Mouse (Mus musculus): ENCODE data around the gene Rnf2. TPM values are rescaled to one million over a fixed set of nuclear protein-coding genes. Genes with fewer than 3 reads are reported as not detected.
"Not testable (repeated sequence)": the region's sequence is repeated elsewhere in the genome, so short reads cannot be mapped to it uniquely, and the experiment has no call there.

Gene Rnf2
- polyA plus RNA-seq, 1 experiment from 2014 or later: 111 TPM

DNA sequence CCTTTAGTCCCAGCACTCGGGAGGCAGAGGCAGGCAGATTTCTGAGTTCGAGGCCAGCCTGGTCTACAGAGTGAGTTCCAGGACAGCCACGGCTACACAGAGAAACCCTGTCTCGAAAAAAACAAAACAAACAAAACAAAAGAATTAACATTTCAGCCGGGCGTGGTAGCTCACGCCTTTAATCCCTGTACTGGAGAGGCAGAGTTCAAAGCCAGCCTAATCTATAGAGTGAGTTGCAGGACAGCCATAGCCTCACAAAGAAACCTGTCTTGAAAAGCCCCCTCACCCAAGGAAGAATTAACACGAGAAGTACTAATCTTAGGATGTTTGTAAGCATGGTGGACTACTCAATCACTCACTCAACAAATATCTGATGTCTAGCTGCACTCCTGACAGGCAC, 28.4 kb downstream of the Rnf2 start:
- H3K27me3 ChIP-seq; H3K27ac ChIP-seq (replicated peaks); H3K9me3 ChIP-seq; ATAC-seq (replicated peaks); H3K4me1 ChIP-seq; H3K9ac ChIP-seq (replicated peaks); H3K4me3 ChIP-seq; H3K4me2 ChIP-seq (replicated peaks): not testable (repeated sequence)
- H3K36me3 ChIP-seq: peaks cover 64% of the 10 kb centered on the region
- 88% methylated on average over 8 of the region's 8 CpGs for WGBS

DNA sequence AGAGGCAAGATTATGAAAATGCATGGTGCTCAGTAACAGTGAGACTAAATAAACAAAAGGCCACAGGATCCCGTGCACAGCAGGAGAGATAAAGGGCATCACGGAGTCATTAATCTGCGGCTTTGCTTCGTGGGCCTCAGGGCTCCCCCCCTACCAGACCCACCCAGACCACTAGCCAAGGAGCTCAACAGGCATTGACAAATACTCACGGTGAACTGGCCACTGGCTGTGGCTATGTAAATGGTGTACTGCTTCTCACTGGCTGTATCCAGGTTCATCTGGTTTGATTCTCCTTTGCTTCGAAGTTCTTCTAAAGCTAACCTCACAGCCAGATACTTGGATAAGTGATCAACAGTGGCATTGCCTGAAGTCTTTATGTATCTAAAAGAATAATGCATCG, 29.3 kb downstream of the Rnf2 start:
- Histone ChIP-seq H3K4me3 (no peak overlapping the region), H3K36me3 (peaks cover 56% of the 10 kb centered on the region), H3K9ac (replicated peaks) (no peak overlapping the region), H3K4me2 (replicated peaks) (no peak overlapping the region), H3K27me3 (no peaks in the 10 kb centered on the region), H3K27ac (replicated peaks) (no peak overlapping the region), H3K4me1 (no peaks in the 10 kb centered on the region), H3K9me3 (no peaks in the 10 kb centered on the region)
- no peak for ATAC-seq (replicated peaks)
- WGBS: 55% methylated on average over 7 of the region's 7 CpGs

DNA sequence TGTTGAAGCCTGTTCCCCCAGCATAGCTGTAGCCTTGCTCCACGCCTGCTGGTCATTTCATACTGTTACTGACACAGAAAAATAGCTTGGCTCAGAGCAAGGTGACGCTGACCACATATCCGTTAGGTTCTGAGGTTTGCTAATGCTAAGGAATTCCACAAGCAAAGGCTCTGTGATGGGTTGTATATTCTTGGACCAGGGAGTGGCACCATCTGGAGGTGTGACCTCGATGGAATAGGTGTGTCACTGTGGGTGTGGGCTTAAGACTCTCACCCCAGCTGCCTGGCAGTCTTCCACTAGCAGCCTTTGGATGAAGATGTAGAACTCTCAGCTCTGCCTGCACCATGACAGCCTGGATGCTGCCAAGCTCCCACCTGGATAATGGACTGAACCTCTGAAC, 34.2 kb downstream of the Rnf2 start:
- WGBS: 86% methylated on average over 4 of the region's 4 CpGs
- Histone ChIP-seq H3K4me1 (no peaks in the 10 kb centered on the region), H3K27me3 (no peaks in the 10 kb centered on the region)

DNA sequence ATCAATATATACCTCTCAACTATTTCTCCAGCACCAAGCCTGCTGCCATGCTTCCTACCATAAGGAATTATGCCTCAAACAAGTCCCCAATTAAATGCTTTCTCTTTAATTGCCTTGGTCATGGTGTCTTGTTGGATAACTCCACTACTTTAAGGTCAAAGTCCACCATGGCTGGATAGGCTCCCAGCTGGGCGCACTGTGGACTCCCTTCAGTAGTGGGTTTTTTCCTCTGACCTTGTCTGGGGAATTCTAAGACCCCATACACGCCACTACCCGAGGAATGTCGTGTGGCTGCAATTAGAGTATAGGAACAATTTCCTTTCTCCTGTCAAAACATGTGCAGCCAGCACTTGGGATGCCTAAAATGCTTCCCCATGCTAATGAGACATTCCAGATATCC, 35.8 kb downstream of the Rnf2 start:
- Histone ChIP-seq H3K27ac (replicated peaks) (no peak overlapping the region), H3K4me2 (replicated peaks) (no peak overlapping the region), H3K9me3 (no peaks in the 10 kb centered on the region), H3K4me3 (no peak overlapping the region), H3K9ac (replicated peaks) (no peak overlapping the region), H3K36me3 (peaks cover 15% of the 10 kb centered on the region), H3K4me1 (no peaks in the 10 kb centered on the region), H3K27me3 (no peaks in the 10 kb centered on the region)
- no peak for ATAC-seq (replicated peaks)
- 61% methylated on average over 4 of the region's 4 CpGs for WGBS

More for the DNA sequence above, 34.2 kb downstream of the Rnf2 start:
- no peak overlapping the region for H3K27ac ChIP-seq (replicated peaks)
- no peak; the same call in 1 of the 2 replicates for ATAC-seq (replicated peaks)
- peaks cover 18% of the 10 kb centered on the region for H3K36me3 ChIP-seq
- H3K4me3 ChIP-seq: no peak overlapping the region
- no peak overlapping the region for H3K9ac ChIP-seq (replicated peaks)
- H3K4me2 ChIP-seq (replicated peaks): no peak overlapping the region
- no peaks in the 10 kb centered on the region for H3K9me3 ChIP-seq

DNA sequence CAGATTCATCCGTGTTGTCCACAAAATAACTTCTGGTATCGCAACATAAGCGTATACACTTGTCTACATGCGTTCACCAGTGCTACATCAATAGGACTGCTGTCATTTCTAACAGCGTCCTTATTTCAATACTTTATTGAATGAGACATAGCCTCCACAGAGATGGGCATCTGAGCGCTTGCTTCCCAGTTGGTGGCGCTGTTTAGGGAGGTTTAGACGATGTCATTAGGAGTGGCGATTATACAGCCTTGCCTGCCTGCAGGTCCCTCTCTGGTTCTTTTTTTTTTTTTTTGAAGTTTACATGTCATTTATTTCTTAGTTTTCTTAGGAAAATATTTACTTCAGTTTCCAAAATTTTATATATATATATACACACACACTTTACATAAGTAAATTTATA, 39.5 kb downstream of the Rnf2 start:
- Histone ChIP-seq H3K36me3 (peaks cover 37% of the 10 kb centered on the region), H3K27ac (replicated peaks) (no peak overlapping the region), H3K9me3 (no peaks in the 10 kb centered on the region), H3K4me2 (replicated peaks) (no peak overlapping the region), H3K4me3 (no peak overlapping the region), H3K27me3 (no peaks in the 10 kb centered on the region), H3K9ac (replicated peaks) (no peak overlapping the region), H3K4me1 (no peaks in the 10 kb centered on the region)
- ATAC-seq (replicated peaks): no peak
- 81% methylated on average over 9 of the region's 9 CpGs for WGBS

DNA sequence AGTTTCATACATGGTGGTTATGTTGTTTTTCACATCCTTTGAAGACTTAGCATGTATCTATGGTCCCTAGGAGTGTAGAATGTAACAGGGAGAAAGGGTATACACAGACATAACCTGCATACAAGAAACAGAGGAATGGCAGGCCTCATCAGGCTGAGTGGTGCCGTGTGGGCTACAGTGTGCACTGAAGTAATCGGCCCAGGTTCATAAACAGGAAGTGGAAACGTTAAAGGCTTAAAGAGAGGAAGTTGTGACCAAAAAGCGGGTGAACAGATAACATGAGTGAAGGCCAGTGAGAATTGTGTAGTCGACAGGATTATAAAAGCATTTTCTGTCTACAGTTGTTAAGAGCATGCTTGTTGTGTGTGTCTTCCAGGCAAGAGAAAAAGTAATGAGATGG, 43.7 kb downstream of the Rnf2 start:
- H3K9ac ChIP-seq (replicated peaks): no peak overlapping the region
- no peak overlapping the region for H3K4me3 ChIP-seq
- 92% methylated on average over 5 of the region's 5 CpGs for WGBS
- no peaks in the 10 kb centered on the region for H3K9me3 ChIP-seq
- ATAC-seq (replicated peaks): no peak
- H3K4me1 ChIP-seq: no peaks in the 10 kb centered on the region
- no peaks in the 10 kb centered on the region for H3K27me3 ChIP-seq
- peaks cover 62% of the 10 kb centered on the region for H3K36me3 ChIP-seq
- H3K27ac ChIP-seq (replicated peaks): no peak overlapping the region
- no peak overlapping the region for H3K4me2 ChIP-seq (replicated peaks)

DNA sequence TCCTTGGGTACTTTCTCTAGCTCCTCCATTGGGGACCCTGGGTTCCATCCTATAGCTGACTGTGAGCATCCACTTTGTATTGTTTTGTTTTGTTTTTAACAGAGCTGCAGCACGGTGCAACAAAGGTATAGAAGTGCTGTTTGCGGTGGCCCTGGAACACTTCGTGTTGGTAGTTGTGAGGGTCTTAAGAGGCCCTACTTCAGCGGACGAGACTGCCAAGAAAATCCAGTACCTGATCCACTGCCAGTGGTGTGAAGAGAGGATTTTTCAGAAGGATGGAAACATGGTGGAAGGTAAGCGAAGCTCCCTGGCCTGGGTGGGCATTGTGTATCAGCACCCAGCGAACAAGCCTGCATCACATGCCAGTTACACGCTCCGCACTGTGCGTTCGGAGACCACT, 48.8 kb downstream of the Rnf2 start:
- Histone ChIP-seq H3K4me2 (replicated peaks) (no peak overlapping the region), H3K4me1 (no peaks in the 10 kb centered on the region), H3K27me3 (no peaks in the 10 kb centered on the region), H3K4me3 (no peak overlapping the region), H3K27ac (replicated peaks) (no peak overlapping the region), H3K36me3 (peaks cover 65% of the 10 kb centered on the region), H3K9ac (replicated peaks) (no peak overlapping the region), H3K9me3 (no peaks in the 10 kb centered on the region)
- no peak for ATAC-seq (replicated peaks)
- 95% methylated on average over 11 of the region's 11 CpGs for WGBS

DNA sequence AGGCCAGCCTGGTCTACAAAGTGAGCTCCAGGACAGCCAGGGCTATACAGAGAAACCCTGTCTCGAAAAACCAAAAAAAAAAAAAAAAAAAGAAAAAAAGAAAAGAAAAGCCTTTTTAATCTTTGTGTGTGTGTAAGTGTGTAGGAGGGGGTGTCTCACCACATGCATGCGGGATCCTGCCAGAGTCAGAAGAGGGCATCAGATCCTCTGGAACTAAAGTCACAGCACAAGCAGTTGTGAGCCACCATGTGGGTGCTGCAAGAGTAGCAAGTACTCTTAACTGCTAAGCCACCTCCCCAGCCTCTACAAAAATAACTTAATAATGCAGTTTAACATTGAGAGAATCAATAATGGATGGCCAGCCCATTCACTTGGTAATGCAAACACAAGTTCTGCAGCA, 49.9 kb downstream of the Rnf2 start:
- 100% methylated on average over 2 of the region's 2 CpGs for WGBS
- Histone ChIP-seq H3K9ac (replicated peaks) (no peak overlapping the region), H3K9me3 (no peaks in the 10 kb centered on the region), H3K4me3 (no peak overlapping the region), H3K36me3 (peaks cover 66% of the 10 kb centered on the region), H3K27me3 (no peaks in the 10 kb centered on the region), H3K4me1 (no peaks in the 10 kb centered on the region), H3K4me2 (replicated peaks) (no peak overlapping the region), H3K27ac (replicated peaks) (no peak overlapping the region)
- no peak for ATAC-seq (replicated peaks)

DNA sequence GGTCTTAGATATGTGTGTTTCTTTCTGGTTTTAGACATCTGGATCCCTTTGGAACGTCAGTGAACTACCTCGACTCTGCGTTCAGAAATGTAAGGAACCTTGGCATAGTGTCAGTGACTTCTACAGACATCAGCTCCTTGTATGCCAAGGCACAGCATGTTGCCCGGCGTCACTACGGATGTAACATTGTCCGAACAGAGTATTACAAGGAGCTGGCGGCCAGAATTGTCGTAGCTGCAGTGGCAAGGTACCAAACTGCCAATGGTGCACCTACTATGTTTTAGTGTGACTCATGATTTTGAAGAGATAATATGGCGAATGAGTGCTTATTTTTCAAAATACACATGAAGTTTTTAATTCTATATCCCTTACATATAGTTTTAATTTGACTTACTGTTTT, 50.9 kb downstream of the Rnf2 start:
- Histone ChIP-seq H3K4me2 (replicated peaks) (no peak overlapping the region), H3K27ac (replicated peaks) (no peak overlapping the region), H3K4me3 (no peak overlapping the region), H3K36me3 (peaks cover 74% of the 10 kb centered on the region), H3K4me1 (no peaks in the 10 kb centered on the region), H3K9me3 (no peaks in the 10 kb centered on the region), H3K9ac (replicated peaks) (no peak overlapping the region), H3K27me3 (no peaks in the 10 kb centered on the region)
- no peak for ATAC-seq (replicated peaks)
- 93% methylated on average over 10 of the region's 10 CpGs for WGBS

DNA sequence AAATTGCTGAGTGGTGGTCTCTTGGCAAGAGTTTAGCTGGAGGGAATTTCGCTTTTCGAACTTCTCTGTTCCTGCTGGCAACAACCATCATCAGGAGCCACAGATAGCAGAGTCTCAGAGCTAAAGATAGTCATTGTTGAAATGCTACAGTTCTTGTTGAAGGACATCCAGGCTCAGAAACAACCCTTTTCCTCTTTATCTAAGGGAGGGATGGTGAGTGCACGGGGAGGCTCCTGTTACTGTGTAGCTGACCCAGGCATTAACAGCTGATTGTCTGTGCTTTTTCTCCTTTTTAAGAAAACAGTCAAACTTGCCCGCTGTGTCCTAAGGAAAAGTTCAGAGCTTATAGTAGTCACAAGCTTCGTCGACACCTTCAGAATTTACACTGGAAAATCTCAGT, 65.3 kb downstream of the Rnf2 start:
- Histone ChIP-seq H3K27me3 (no peaks in the 10 kb centered on the region), H3K9ac (replicated peaks) (no peak overlapping the region), H3K9me3 (no peaks in the 10 kb centered on the region), H3K4me1 (peaks cover under 1% of the 10 kb centered on the region; the same call in 1 of the 2 replicates), H3K36me3 (peaks cover 54% of the 10 kb centered on the region), H3K4me2 (replicated peaks) (no peak overlapping the region), H3K4me3 (no peak overlapping the region), H3K27ac (replicated peaks) (no peak overlapping the region)
- 92% methylated on average over 6 of the region's 6 CpGs for WGBS
- ATAC-seq (replicated peaks): no peak

DNA sequence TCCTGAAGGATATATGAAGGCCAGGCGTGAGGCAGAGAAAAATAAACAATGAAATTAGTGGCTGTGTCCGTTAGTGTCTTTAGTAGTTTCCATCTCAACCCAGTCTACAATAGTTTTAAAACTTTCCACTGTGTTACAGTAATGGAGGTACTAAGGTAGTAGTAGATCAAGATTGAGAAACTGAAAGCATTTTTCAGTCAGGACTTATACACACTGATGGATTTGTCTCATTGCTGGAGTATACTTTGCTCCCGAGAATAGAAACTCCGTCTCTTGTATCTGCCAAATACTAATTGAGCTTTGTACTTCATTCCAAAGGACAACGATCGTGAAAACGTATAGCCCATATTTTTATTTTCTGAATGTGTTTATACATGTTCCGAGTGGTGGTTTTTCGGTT, 71.4 kb downstream of the Rnf2 start:
- 35% methylated on average over 9 of the region's 9 CpGs for WGBS
- no peak for ATAC-seq (replicated peaks)
- H3K4me3 ChIP-seq: peak overlapping the region; percentile 98
- no peaks in the 10 kb centered on the region for H3K9me3 ChIP-seq
- H3K9ac ChIP-seq (replicated peaks): peak overlapping the region; percentile 97
- H3K27me3 ChIP-seq: no peaks in the 10 kb centered on the region
- peak overlapping the region; percentile 63 for H3K4me2 ChIP-seq (replicated peaks)
- peaks cover 2% of the 10 kb centered on the region for H3K36me3 ChIP-seq
- H3K4me1 ChIP-seq: peaks cover 24% of the 10 kb centered on the region
- H3K27ac ChIP-seq (replicated peaks): peak overlapping the region; percentile 96

DNA sequence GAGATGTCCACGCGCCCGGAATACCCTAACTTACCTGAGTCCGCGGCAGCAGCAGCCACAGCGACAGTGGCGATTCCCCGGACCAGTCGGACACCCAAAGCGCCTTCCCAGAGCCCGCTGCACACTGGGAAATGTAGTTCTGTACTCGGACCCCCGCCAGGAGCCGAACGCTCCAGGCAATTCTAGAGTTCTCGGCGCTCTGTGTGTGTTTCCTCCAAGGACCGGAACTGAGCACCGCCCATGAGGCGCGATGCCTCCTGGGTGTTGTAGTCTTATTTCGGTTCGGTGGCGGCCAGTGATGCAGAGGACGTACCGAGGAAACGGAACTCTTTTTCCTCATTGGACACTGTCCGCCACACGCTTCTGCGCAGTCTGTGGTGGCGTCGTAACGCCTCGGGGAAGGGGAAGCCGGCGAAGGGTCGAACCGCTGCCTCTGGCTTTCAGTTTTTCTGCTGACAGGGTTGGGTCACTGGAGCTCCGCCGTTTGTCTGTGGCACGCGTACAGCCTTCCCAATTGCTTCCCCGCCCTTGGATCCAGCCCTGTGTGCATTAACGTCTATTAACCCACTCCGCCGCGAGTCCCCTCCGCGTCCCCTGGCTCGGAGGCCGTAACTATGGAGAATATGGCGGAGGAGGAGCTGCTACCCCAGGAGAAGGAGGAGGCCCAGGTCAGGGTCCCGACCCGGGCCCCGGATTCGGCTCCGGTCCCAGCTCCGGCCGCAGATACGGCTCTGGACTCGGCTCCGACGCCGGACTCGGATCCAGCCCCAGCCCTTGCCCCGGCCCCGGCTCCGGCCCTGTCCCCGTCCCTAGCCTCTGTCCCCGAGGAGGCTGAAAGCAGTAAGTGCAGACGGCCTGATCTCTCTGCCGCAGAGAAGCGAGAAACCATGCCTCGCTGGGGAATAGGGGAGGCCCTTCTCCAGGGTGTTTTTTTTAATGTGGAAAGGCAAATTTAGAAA, 72.2 kb downstream of the Rnf2 start, which contains the start of the genes Swt1 and Trmt1l:
Swt1 (minus strand) TSS at position 193 of the 959 bp plus-strand sequence.
Trmt1l (plus strand) TSS at position 280 of the 959 bp plus-strand sequence.
- peak within 1 kb of the TSS; percentile 98 for H3K4me3 ChIP-seq
- under 1% methylated on average over 74 of the region's 74 CpGs for WGBS

More for the DNA sequence above, 72.2 kb downstream of the Rnf2 start, which contains the start of the genes Swt1 and Trmt1l:
- Histone ChIP-seq H3K36me3 (no peaks in the 10 kb centered on the region), H3K9me3 (no peaks in the 10 kb centered on the region), H3K4me2 (replicated peaks) (peak within 1 kb of the TSS; percentile 63), H3K9ac (replicated peaks) (peak within 1 kb of the TSS; percentile 97), H3K4me1 (peaks cover 24% of the 10 kb centered on the region), H3K27me3 (no peaks in the 10 kb centered on the region), H3K27ac (replicated peaks) (peak within 1 kb of the TSS; percentile 96)
- peak; percentile 100 for ATAC-seq (replicated peaks)

Data from forebrain, embryonic 15.5 days (tissue).